Mouse (Mus musculus) liver, adult 2 months (tissue): ENCODE measurements around the gene Brf1.

Experiments
- CTCF ChIP-seq: fragments of 200-500 bp; IDR thresholded peaks from 2 replicates; pipeline ENCODE4 v1.5.1; 2011; ENCODE audit warnings: low read depth, low read length, control low read depth
- POLR2A ChIP-seq: fragments of 200-500 bp; IDR thresholded peaks from 2 replicates; pipeline ENCODE4 v1.6.1; 2011; ENCODE audit warnings: low read length, control low read depth; ENCODE audit not compliant: insufficient read depth; ENCODE audit errors: extremely low read depth

DNA sequence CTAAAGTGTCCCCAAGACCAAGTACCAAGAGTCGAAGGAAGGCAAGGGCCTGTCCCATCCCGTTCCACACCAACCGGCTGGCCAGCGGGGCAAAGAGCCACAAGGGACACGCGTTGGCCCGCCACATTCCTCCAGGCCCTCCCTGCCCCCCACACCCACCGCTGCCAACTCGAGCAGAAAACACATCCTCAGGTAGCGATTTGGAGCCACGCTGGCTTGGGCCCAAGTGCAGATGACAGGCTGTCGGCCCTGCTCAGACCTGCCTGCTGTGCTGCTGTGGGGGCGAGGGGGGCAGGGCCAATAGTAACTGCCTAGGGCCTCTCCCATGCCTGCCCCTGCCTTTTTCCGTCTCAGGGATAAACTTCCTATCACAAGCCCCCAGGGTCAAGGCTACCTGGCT, 73.2 kb downstream of the Brf1 start:
- no peak for TF ChIP-seq POLR2A
- TF ChIP-seq CTCF: no peak
